Mouse (Mus musculus) megakaryocyte-erythroid progenitor cell, adult 5 weeks (primary cell): Measurements from ENCODE around the gene Serpinb8. TPM values are rescaled to one million over a fixed set of nuclear protein-coding genes. Genes with fewer than 3 reads are reported as not detected.

Experiments used
- polyA plus RNA-seq: library from polyadenylated mRNA; stranded (reverse); fragments of >175 nt; gene quantifications from 2 replicates; pipeline ENCODE4 v1.2.3, GENCODE M21; 2012

Gene Serpinb8
- polyA plus RNA-seq, result 0.09 TPM in 1 of 2 replicates, not detected in the other

DNA sequence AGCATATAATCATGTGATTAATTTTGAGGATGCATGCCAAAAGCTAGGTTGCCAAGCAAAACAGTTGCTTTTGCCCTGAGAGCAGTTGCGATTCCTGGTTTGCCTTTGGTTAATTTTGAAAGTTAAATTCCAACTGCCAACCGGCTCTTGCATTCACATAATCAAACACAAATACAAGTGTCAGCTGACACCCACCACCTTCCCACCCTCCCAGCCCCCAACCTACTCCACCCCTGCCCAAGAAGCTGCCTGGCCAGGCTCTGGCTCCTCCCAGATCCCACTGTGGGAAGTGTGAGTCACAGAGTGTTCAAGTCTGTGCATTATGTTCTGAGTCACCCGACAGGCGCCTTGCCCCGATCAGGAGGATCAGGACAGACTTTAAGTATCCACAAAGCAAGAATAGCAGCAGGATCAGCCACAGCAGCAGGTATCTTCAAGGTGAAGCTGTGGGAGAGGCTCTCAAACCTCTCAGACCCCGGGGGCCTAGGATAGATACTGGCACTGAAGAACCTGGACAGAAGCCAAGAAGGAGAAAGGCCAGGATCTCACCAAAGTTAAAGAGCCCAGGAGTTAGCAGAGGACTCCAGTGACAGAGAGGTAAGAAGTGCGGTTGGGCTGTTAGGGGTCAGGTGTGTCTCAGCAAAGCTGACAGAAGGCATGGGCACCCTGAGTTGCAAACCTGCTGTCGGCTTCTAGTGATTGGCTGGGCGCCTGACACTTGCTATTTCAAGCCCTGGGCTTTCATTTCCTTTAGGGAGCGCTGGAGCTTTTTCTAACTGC, at the start of gene Serpinb8:
Gene Serpinb8 (plus strand): TSS at position 316 of the 780 bp plus-strand sequence.

Other genes with a start within 250 kb of the Serpinb8 start
- gene Serpinb11, start 228.8 kb upstream of the Serpinb8 start, polyA plus RNA-seq, result not detected in 2 replicates
- gene Serpinb7, start 190.4 kb upstream of the Serpinb8 start, polyA plus RNA-seq, result not detected in 2 replicates
- 0.02 and 0.21 TPM in 2 replicates for gene Serpinb2, start 78.6 kb upstream of the Serpinb8 start, polyA plus RNA-seq